Comparison of ENCODE assay signal across 8 mouse cellular contexts in the genomic region with DNA sequence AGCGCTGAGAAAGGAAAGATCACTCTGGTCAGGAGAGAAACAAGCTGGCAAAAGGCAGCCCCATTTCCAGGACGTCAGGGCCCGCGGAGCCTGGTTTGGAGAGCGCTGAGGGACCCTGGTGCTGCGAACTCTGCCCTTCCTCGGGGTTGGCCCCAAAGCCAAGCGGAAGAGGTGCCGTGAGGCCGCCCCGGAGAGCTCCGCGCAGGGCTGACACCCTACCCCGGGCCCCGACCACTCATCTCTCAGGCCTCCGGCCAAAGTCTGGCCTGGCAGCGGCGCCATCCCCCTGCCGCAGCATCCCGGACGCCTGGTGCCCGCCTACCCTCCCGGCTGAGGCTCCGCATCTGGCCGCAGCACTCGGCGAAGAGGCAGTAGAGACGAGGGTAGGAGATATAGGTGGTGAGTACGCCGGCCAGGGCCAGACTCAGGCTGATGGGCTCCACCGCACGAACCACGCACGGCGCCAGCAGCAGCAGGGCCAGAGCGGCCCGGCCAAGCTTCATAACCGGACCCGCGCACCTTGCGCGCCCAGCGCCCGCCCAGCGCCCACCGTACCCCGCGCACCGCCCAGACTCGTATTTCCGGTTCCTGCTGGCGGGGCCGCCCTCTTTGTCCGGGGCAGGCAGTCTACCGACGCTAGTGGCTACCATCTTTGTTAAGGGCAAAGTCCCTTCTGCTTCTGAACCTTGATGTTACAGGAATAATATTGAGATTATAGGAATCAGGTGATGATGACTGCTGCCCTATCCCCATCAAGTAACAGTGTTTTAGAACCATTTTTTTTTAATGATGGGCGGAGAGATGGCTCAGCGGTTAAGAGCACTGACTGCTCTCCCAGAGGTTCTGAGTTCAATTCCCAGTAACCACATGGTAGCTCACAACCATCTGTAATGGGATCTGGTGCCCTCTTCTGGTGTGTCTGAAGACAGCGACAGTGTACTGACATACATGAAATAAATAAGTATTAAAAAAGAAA. TPM values are rescaled to one million over a fixed set of nuclear protein-coding genes. Genes with fewer than 3 reads are reported as not detected.
A peak's percentile ranks its signal among the peaks of the same experiment; 100 is the strongest.
DNase-seq lines count a peak whose midpoint lies in the region; ATAC-seq and TF ChIP-seq lines count a peak whose summit lies in the region.

A gene (minus strand): TSS at position 582 of the 976 bp plus-strand sequence.

- no peak for TF ChIP-seq CTCF in heart, adult 2 months (IDR thresholded peaks at IDR 0.05)

- peak; percentile 87 for DNase-seq in 3134 (ENCODE audit: extremely low read depth, insufficient read length, low spot score)
- DNase-seq in adrenal gland, postnatal 36 days = peak; percentile 94
- DNase-seq in heart, adult 2 months = peak; percentile 91
- DNase-seq in kidney, adult 8-10 months = peak; percentile 86 to 89
- peak; percentile 75 to 88 for DNase-seq in spleen, postnatal 10 days (ENCODE audit: low spot score in 2 of 2)

- H3K4me1 ChIP-seq in embryonic facial prominence, embryonic 13.5 days = peaks cover 28% of the 10 kb centered on the region
- peaks cover 4% of the 10 kb centered on the region for H3K4me1 ChIP-seq in heart, adult 2 months (ENCODE audit: control insufficient read depth, insufficient read depth, low read length)
- peaks cover 21% of the 10 kb centered on the region for H3K4me1 ChIP-seq in limb, embryonic 13.5 days
- peaks cover 12% of the 10 kb centered on the region for H3K4me1 ChIP-seq in midbrain, embryonic 16.5 days (ENCODE audit: control insufficient read depth, insufficient read depth, low read length)

- peak within 1 kb of the TSS; percentile 99 for H3K4me3 ChIP-seq in embryonic facial prominence, embryonic 13.5 days
- peak within 1 kb of the TSS; percentile 99 for H3K4me3 ChIP-seq in heart, adult 2 months
- peak within 1 kb of the TSS; percentile 98 for H3K4me3 ChIP-seq in limb, embryonic 13.5 days
- peak within 1 kb of the TSS; percentile 74 for H3K4me3 ChIP-seq in midbrain, embryonic 16.5 days (ENCODE audit: low read depth, low read length)

- peak; percentile 54; the same call in 1 of the 2 replicates for TF ChIP-seq EP300 in heart, adult 2 months (IDR thresholded peaks at IDR 0.05; ENCODE audit: insufficient read depth, low read depth, low read length)

- ATAC-seq in embryonic facial prominence, embryonic 13.5 days (ENCODE audit: insufficient number of reproducible peaks, insufficient read depth, low FRiP score, low TSS enrichment, low read depth) = peak; percentile 85
- ATAC-seq in limb, embryonic 13.5 days (ENCODE audit: low FRiP score, low read depth) = peak; percentile 93
- peak; percentile 94 for ATAC-seq in midbrain, embryonic 16.5 days

- H3K9ac ChIP-seq in embryonic facial prominence, embryonic 13.5 days = peak within 1 kb of the TSS; percentile 94
- peak within 1 kb of the TSS; percentile 100 for H3K9ac ChIP-seq in heart, adult 2 months (ENCODE audit: low read depth, low read length)
- H3K9ac ChIP-seq in limb, embryonic 13.5 days = peak within 1 kb of the TSS; percentile 85
- H3K9ac ChIP-seq in midbrain, embryonic 16.5 days (ENCODE audit: low read depth, low read length) = peak within 1 kb of the TSS; percentile 72

- peak; percentile 73 for TF ChIP-seq POLR2A in heart, adult 2 months (IDR thresholded peaks at IDR 0.05; ENCODE audit: insufficient read depth, low read depth, low read length)

- H3K9me3 ChIP-seq in embryonic facial prominence, embryonic 13.5 days = no peaks in the 10 kb centered on the region
- no peaks in the 10 kb centered on the region for H3K9me3 ChIP-seq in limb, embryonic 13.5 days
- H3K9me3 ChIP-seq in midbrain, embryonic 16.5 days (replicated peaks; ENCODE audit: control insufficient read depth, low read length, poor library complexity, severe bottlenecking) = no peaks in the 10 kb centered on the region

- H3K79me2 ChIP-seq in heart, adult 2 months (replicated peaks; ENCODE audit: control insufficient read depth, insufficient read depth, low read length) = peaks cover 2% of the 10 kb centered on the region

- H3K4me2 ChIP-seq in embryonic facial prominence, embryonic 13.5 days = peak within 1 kb of the TSS; percentile 93
- H3K4me2 ChIP-seq in limb, embryonic 13.5 days (replicated peaks) = peak within 1 kb of the TSS; percentile 96
- peak within 1 kb of the TSS; percentile 90 for H3K4me2 ChIP-seq in midbrain, embryonic 16.5 days (ENCODE audit: low read length)

- intact Hi-C loops in heart, adult 2 months (cut with DNase I) = no loop called here

- WGBS in embryonic facial prominence, embryonic 13.5 days = 2% methylated on average over 59 of the region's 59 CpGs
- 2% methylated on average over 59 of the region's 59 CpGs for WGBS in heart, adult 2 months
- WGBS in limb, embryonic 13.5 days = 2% methylated on average over 59 of the region's 59 CpGs
- WGBS in midbrain, embryonic 16.5 days = 2% methylated on average over 47 of the region's 59 CpGs

- no peaks in the 10 kb centered on the region for H3K27me3 ChIP-seq in embryonic facial prominence, embryonic 13.5 days
- H3K27me3 ChIP-seq in heart, adult 2 months (ENCODE audit: control insufficient read depth, insufficient read depth, low read length) = no peaks in the 10 kb centered on the region
- H3K27me3 ChIP-seq in limb, embryonic 13.5 days = no peaks in the 10 kb centered on the region
- no peaks in the 10 kb centered on the region for H3K27me3 ChIP-seq in midbrain, embryonic 16.5 days (ENCODE audit: control insufficient read depth, insufficient read depth, low read depth, low read length)

- H3K27ac ChIP-seq in embryonic facial prominence, embryonic 13.5 days = peak within 1 kb of the TSS; percentile 71; the same call in 1 of the 2 replicates
- peak within 1 kb of the TSS; percentile 79 for H3K27ac ChIP-seq in heart, adult 2 months
- H3K27ac ChIP-seq in limb, embryonic 13.5 days = peak within 1 kb of the TSS; percentile 44
- H3K27ac ChIP-seq in midbrain, embryonic 16.5 days (ENCODE audit: low read length) = peak within 1 kb of the TSS; percentile 61

- H3K36me3 ChIP-seq in embryonic facial prominence, embryonic 13.5 days = peaks cover 45% of the 10 kb centered on the region
- no peaks in the 10 kb centered on the region for H3K36me3 ChIP-seq in heart, adult 2 months (ENCODE audit: control insufficient read depth, insufficient read depth, low read length)
- peaks cover 53% of the 10 kb centered on the region for H3K36me3 ChIP-seq in limb, embryonic 13.5 days
- peaks cover 8% of the 10 kb centered on the region for H3K36me3 ChIP-seq in midbrain, embryonic 16.5 days (ENCODE audit: control insufficient read depth, insufficient read depth, low read length)

RNA-seq across cellular contexts. Expression of the gene that starts here (rescaled TPM):
- total RNA-seq in adrenal gland, postnatal 36 days (2021) = 10 to 100 TPM; 32.5 to 41.6 TPM
- 80.0 and 85.2 TPM in 2 replicates for polyA plus RNA-seq in embryonic facial prominence, embryonic 13.5 days (2015; fragmentation: Nextera tagmentation; extraction: Ambion mirVana)
- 10 to 100 TPM in 1 of 2 experiments, 1 to 10 TPM in 1; 9.6 to 10.4 TPM for total RNA-seq in heart, adult 2 months (2021)
- 11.3 and 14.3 TPM in 2 replicates for polyA plus RNA-seq in heart, adult 2 months (2012; rRNA removed)
- polyA plus RNA-seq in limb, embryonic 13.5 days (2015; fragmentation: Nextera tagmentation; extraction: Ambion mirVana) = 82.7 and 91.4 TPM in 2 replicates
- polyA plus RNA-seq in midbrain, embryonic 16.5 days (2015; fragmentation: Nextera tagmentation; extraction: Ambion mirVana) = 97.5 and 106 TPM in 2 replicates

Comparison
In these comparisons a context has a peak if more than half of its experiments do, and no peak if none do; other contexts are left out.
1. Peak in every context shown above with its lines: DNase-seq, ATAC-seq, H3K4me3 ChIP-seq and H3K27ac ChIP-seq.